ENCODE assay signal across 10 mouse cellular contexts in the genomic region with DNA sequence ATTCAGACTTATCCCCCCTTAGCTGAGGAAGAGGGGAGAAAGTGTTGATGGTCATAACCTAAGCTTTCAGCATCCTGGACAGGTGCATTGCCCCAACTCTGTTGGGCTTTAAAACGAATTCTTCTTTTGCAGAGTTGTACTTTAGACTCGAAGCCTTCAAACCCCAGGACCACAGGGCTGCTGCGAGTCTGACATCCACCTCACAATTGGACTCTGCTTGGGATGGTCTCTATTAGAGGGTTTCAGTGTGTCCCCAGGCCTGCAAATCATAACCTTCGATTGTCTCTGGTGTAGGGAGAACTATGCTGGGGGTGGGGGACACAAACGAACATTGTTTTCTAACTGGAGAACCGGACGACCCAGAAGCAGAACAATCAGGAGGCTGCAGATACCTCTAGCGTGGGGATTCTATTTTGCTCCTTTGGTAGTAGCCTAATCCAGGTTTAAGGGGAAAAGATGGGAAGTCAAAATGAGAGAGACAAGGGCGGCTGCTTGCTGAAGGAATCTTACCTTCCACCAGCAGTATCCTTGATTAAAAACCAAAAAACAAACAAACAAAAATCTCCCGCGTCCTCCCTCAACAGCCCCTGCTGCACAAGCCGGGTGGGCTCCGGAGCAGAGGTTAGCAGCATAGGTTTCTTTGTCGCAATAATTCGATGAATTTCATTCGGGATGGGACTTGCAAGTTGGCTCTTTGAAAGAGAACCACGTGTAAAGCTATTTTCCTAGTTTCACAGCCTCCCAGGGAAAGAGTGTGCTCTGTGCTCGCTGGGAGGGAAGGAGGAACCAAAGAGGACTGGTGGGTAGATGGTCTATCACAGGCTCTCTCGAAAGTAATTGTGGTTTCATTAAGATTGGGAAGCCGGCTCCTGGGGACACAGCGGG. TPM values are rescaled to one million over a fixed set of nuclear protein-coding genes. Genes with fewer than 3 reads are reported as not detected.
DNase-seq lines count a peak whose midpoint lies in the region; ATAC-seq and TF ChIP-seq lines count a peak whose summit lies in the region.
"Had no signal": no experiment of that assay in that cellular context is flagged by ENCODE, and none has a peak within 500 bp of the region (broad histone marks: within the 10 kb centered on the region; RNA-seq: fewer than 3 reads in every experiment).

No protein-coding gene starts in this region.

- no peak for DNase-seq in heart, postnatal 36 days
- DNase-seq in Muller cell, postnatal 12 days (ENCODE audit: inconsistent ontology term), result peak; percentile 46
- DNase-seq in forebrain, postnatal 0 days, result peak; percentile 71
- DNase-seq in left cerebral cortex, postnatal 25 days (ENCODE audit: low spot score in 2 of 2), result no peak
- no peak for DNase-seq in T-cell, adult 2 months (ENCODE audit: low spot score)
- DNase-seq in urinary bladder, postnatal 36 days (ENCODE audit: low spot score in 2 of 2), result no peak

- TF ChIP-seq CTCF in forebrain, postnatal 0 days (IDR thresholded peaks at IDR 0.05; ENCODE audit: low read depth), result no peak

- peaks cover 4% of the 10 kb centered on the region for H3K4me1 ChIP-seq in heart, embryonic 11.5 days (ENCODE audit: control insufficient read depth, insufficient read depth, low read length)
- no peaks in the 10 kb centered on the region; the same call in 1 of the 2 replicates for H3K4me1 ChIP-seq in forebrain, postnatal 0 days (ENCODE audit: insufficient read depth)
- H3K4me1 ChIP-seq in limb, embryonic 15.5 days, result peaks cover 46% of the 10 kb centered on the region

- H3K4me2 ChIP-seq in heart, embryonic 11.5 days, result peak overlapping the region; percentile 90
- no peak overlapping the region for H3K4me2 ChIP-seq in forebrain, postnatal 0 days (ENCODE audit: low read depth)
- H3K4me2 ChIP-seq in limb, embryonic 15.5 days, result peak overlapping the region; percentile 75

- no peak for ATAC-seq in heart, embryonic 11.5 days (replicated peaks; ENCODE audit: insufficient number of reproducible peaks, low FRiP score, low TSS enrichment)
- no peak for ATAC-seq in forebrain, postnatal 0 days
- no peak for ATAC-seq in limb, embryonic 15.5 days (ENCODE audit: insufficient number of reproducible peaks, low FRiP score, low TSS enrichment, low read depth)

- intact Hi-C loops in heart, postnatal 36 days (cut with DNase I), result loop anchor here (10.0 kb wide), 1 partner anchor 349 kb away; no protein-coding TSS in a partner anchor
- intact Hi-C loops in left cerebral cortex, postnatal 25 days (cut with DNase I), result loop anchor here (10.0 kb wide), 1 partner anchor 321 kb away; no protein-coding TSS in a partner anchor

- H3K9ac ChIP-seq in heart, embryonic 11.5 days (ENCODE audit: low read depth, low read length), result peak overlapping the region; percentile 17; the same call in 1 of the 2 replicates
- no peak overlapping the region for H3K9ac ChIP-seq in forebrain, postnatal 0 days
- peak overlapping the region; percentile 69 for H3K9ac ChIP-seq in limb, embryonic 15.5 days
- H3K9ac ChIP-seq: liver, embryonic 14.5 days had no signal

- H3K27ac ChIP-seq in heart, embryonic 11.5 days (ENCODE audit: low read depth, low read length), result no peak overlapping the region
- H3K27ac ChIP-seq in forebrain, postnatal 0 days (ENCODE audit: low read depth, low read length), result no peak overlapping the region
- peak overlapping the region; percentile 85 for H3K27ac ChIP-seq in limb, embryonic 15.5 days
- H3K27ac ChIP-seq: liver, embryonic 14.5 days had no signal

- H3K9me3 ChIP-seq in heart, embryonic 11.5 days (replicated peaks; ENCODE audit: control insufficient read depth, low read length), result no peaks in the 10 kb centered on the region
- no peaks in the 10 kb centered on the region for H3K9me3 ChIP-seq in forebrain, postnatal 0 days (ENCODE audit: low read length)
- H3K9me3 ChIP-seq in limb, embryonic 15.5 days, result no peaks in the 10 kb centered on the region

- peak overlapping the region; percentile 55 for H3K4me3 ChIP-seq in heart, embryonic 11.5 days (ENCODE audit: low read depth, low read length)
- H3K4me3 ChIP-seq in forebrain, postnatal 0 days (ENCODE audit: low read depth, low read length), result peak overlapping the region; percentile 7; the same call in 1 of the 2 replicates
- peak overlapping the region; percentile 58 for H3K4me3 ChIP-seq in limb, embryonic 15.5 days

- 5% methylated on average over 21 of the region's 21 CpGs for WGBS in heart, embryonic 11.5 days (ENCODE audit: insufficient replicate concordance)
- WGBS in forebrain, postnatal 0 days, result 2% methylated on average over 21 of the region's 21 CpGs
- 8% methylated on average over 21 of the region's 21 CpGs for WGBS in limb, embryonic 15.5 days

- H3K36me3 ChIP-seq in heart, embryonic 11.5 days (ENCODE audit: control insufficient read depth, insufficient read depth, low read length), result no peaks in the 10 kb centered on the region
- no peaks in the 10 kb centered on the region for H3K36me3 ChIP-seq in forebrain, postnatal 0 days (ENCODE audit: insufficient read depth)
- H3K36me3 ChIP-seq in limb, embryonic 15.5 days, result no peaks in the 10 kb centered on the region

- H3K27me3 ChIP-seq in heart, embryonic 11.5 days (ENCODE audit: control insufficient read depth, insufficient read depth, low read length), result peaks cover 72% of the 10 kb centered on the region
- H3K27me3 ChIP-seq in forebrain, postnatal 0 days (ENCODE audit: insufficient read depth, low read length), result peaks cover 91% of the 10 kb centered on the region
- H3K27me3 ChIP-seq in limb, embryonic 15.5 days, result peaks cover 76% of the 10 kb centered on the region
- H3K27me3 ChIP-seq: CH12.LX had no signal

RNA-seq across cellular contexts. Expression of gene Osr1, which starts 5.5 kb away (rescaled TPM):
- 13.5 and 16.1 TPM in 2 replicates for polyA plus RNA-seq in heart, embryonic 11.5 days (2014; fragmentation: Nextera tagmentation; extraction: Ambion mirVana)
- 1 to 10 TPM; 4.3 to 6.5 TPM for total RNA-seq in heart, postnatal 36 days (2021)
- total RNA-seq in forebrain, postnatal 0 days (2014; rRNA removed), result 4.2 and 8.4 TPM in 2 replicates
- polyA plus RNA-seq in forebrain, postnatal 0 days (2015; fragmentation: Nextera tagmentation; extraction: Ambion mirVana), result 5.6 and 7.4 TPM in 2 replicates
- polyA plus RNA-seq in limb, embryonic 15.5 days (2015; fragmentation: Nextera tagmentation; extraction: Ambion mirVana), result 68.9 and 73.4 TPM in 2 replicates
- total RNA-seq in left cerebral cortex, postnatal 25 days (2021), result 1 to 10 TPM; 2.3 to 3.6 TPM
- total RNA-seq: CH12.LX had no signal

Comparison
In these comparisons a context has a peak if more than half of its experiments do, and no peak if none do; other contexts are left out.
1. H3K4me3 ChIP-seq: peak in every context shown above with its lines; median percentile 58 in limb, embryonic 15.5 days; 55 in heart, embryonic 11.5 days; 7 in forebrain, postnatal 0 days.
2. DNase-seq: peak in Muller cell, postnatal 12 days (single experiment) and forebrain, postnatal 0 days (single experiment); none in heart, postnatal 36 days (0 of 2), left cerebral cortex, postnatal 25 days (0 of 2), T-cell, adult 2 months (single experiment) and urinary bladder, postnatal 36 days (0 of 2).